Mouse (Mus musculus) cerebellum, postnatal 36 days (tissue): Measurements from ENCODE around the gene Ppp2r5c.
A peak's percentile ranks its signal among the peaks of the same experiment; 100 is the strongest.

Experiments
- DNase-seq, 2 experiments: peaks; one replicate each; pipeline ENCODE4 v3.0.0; 2021 to 2022; ENCODE audit warnings: mixed read lengths in 2 of 2

Gene Ppp2r5c

DNA sequence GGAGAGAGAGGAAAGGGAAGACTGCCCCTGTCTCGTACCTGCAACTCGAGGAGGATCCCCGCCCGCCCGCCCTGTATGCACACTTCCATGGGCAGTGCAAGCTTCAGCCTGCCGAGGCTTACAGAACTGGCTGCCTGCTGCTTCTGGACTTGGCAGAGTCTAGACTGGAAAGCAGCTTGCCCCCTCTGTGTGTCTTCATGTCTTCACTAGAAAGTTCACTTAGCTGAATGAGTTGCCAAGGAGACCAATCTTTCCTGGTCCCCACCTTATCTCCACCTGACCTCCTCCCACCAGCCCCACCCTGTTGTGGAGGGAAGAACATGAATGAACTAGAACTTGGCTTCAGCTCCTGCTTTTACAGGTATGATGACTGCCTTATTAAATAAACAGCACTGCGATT, 66.0 kb downstream of the Ppp2r5c start:
- DNase-seq = peak; percentile 38 to 48

GRCm38 (mm10) chr12:110515676-110516075, 68.8 kb downstream of the Ppp2r5c start:
- DNase-seq = no peak

- DNase-seq = peak in 1 of 2 experiments; percentile 0
Observed at GRCm38 (mm10) chr12:110520236-110520987, 73.5 kb downstream of the Ppp2r5c start.

- no peak for DNase-seq
Observed at GRCm38 (mm10) chr12:110523526-110523925, 76.6 kb downstream of the Ppp2r5c start.

DNA sequence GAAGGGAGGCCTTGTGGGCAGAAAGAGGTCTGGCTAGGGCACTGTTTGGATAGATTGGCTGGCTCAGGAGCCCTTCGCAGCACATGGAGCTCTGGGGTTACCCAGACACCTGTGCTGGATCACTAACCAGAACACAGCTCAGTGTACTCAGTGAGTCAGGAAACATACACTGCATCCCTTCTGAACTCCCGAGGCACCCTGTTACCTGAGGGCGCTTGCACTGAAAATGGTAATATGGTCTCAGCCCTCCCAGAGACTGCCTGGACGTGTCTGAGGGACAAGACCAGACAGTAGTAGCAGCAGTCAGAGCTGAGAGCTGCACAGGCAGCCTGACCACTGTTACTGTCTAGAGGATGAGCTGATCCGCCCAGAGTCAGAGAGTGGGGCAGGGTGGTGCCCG, 85.8 kb downstream of the Ppp2r5c start:
- no peak for DNase-seq

DNA sequence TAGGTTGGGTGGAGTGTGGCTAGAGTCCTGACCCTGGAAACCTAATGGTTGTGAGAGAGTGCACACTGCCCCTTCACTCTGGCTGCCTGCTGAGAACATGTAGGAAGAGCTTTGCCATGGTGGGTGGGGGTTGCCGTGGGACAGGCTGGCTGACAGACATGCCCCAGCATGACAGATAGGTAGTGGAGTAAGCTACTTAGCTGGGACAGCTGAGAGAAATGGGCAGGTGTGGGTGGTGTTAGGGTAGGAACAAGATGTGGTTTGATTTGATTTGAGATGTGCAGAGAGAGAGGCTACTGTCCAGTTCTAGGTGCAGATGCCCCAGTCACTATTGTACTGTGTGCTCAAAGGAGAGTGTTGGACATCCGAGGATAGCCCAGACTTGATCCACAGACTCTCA, 86.2 kb downstream of the Ppp2r5c start:
- DNase-seq = no peak

DNA sequence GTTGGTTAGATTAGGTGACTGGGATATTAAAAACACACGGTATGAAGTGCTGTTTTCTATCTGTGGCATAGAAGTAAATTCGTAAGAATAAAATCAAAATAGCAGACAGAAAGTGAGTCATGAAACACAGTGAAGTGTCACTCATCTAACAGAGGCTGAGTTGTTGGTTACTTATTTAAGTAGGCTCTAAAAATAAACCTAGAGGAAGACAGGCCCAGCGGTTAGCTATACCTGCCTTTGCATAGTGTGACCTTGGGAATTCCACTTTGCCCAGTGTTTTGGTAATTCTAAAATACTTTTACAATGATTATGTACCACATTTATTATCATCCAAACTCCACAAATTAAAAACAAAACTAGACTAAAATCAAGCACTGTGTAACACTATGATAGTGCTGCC, 86.9 kb downstream of the Ppp2r5c start:
- no peak for DNase-seq

DNA sequence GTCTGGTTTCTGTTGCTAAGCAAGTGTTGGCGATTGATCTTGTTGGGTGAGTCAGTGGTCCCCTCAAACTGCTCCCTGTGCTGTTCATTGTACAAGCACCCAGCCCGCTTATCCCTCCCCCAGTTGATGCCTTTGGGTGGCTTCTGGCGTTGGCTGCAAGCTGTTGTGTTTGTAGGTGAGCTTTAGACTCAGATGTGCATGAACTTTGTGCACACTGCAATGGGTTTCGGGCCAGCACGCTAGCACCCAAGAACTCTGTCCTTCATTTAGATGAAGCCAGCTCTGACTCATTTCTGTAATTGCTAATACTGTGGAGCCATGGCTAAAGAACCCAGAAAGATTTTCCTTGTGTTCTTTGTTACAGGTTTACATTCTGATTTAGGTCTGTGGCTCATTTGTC, 88.4 kb downstream of the Ppp2r5c start:
- no peak for DNase-seq

DNA sequence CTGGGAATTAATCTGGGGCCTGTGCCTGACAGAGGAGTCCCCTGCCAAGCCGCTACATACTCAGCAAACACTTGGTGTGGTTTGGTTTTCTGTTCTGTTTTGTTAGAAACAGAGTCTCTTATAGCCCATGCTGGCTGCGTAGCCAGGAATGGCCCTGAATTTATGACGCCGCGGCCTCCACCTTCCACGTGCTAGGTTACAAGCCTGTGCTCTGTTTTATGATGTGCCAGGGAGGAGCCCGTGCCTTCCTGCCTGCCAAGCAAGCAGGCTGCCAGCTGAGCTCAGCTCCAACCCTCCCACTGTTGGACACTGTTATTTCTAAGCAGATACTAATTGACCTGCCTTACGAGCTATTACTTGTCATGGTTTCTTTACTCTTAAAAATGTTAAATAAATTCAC, 90.8 kb downstream of the Ppp2r5c start:
- peak; percentile 42 to 46 for DNase-seq

GRCm38 (mm10) chr12:110539346-110539745, 92.4 kb downstream of the Ppp2r5c start:
- no peak for DNase-seq

- no peak for DNase-seq
Observed at GRCm38 (mm10) chr12:110539798-110540197, 92.9 kb downstream of the Ppp2r5c start.

GRCm38 (mm10) chr12:110540273-110540672, 93.4 kb downstream of the Ppp2r5c start:
- no peak for DNase-seq

GRCm38 (mm10) chr12:110541001-110541400, 94.1 kb downstream of the Ppp2r5c start:
- DNase-seq = no peak

DNA sequence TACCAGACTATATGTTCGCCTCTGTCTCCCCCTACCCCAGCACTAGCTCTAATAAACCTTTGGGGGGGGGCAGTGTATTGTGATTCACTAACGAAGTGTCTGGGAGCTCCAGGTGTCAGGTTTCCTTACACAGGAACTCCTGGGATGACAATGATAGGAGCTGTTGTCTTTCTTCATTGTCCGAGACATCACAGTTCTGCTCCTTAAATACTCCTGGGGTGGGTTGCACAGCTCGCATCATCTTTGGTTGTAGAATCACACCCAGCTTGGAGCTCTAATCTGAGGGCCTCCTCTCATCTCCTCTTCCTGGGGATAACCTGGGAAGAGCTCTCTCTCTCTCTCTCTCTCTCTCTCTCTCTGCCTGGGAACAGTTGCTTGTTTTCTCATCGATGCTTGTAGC, 94.6 kb downstream of the Ppp2r5c start:
- DNase-seq = no peak

GRCm38 (mm10) chr12:110545040-110545701, 98.3 kb downstream of the Ppp2r5c start:
- DNase-seq = no peak

- no peak for DNase-seq
Observed at GRCm38 (mm10) chr12:110547573-110547972, 100.7 kb downstream of the Ppp2r5c start.

GRCm38 (mm10) chr12:110549437-110550112, 102.7 kb downstream of the Ppp2r5c start:
- no peak for DNase-seq

- DNase-seq = no peak
Observed at GRCm38 (mm10) chr12:110550364-110550763, 103.4 kb downstream of the Ppp2r5c start.

DNA sequence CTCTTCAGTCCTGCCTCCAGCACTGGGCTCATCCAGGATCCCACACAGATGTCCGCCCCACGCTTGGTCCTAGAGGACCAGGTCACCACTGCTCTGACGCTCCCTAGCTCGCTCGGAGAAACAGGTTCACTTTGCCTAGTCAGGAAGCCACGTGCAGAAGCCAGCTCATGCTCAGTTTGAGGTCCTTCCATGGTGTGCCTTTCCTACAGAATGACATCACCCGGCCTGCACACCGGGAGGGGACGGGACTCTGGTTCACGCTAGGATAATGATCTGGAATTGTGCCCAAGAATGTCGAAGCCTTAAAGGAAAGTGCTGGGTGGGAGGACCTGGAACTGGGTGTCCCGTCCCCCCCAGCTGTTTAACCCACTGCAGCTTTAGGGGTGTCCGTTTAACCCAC, 105.2 kb downstream of the Ppp2r5c start:
- DNase-seq = no peak

DNA sequence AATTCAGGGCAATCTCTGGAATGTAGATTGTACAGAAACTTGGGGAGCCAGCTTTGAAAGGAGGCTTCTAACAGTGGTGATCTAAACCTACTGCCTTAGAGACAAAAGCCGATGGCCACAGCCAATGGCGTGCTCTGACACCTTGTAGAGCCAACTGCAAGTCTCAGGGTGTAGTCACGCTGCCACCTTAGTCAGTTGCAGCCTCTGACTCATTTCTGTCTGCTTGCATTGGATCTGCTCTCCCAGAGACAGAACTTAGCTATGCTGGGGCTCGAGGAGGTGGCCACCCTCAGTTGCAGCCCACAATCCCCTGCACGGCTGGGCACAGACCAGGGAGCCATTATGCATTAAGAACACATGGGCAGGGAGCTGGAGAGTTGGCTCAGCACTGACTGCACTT, 106.4 kb downstream of the Ppp2r5c start:
- DNase-seq = no peak

DNA sequence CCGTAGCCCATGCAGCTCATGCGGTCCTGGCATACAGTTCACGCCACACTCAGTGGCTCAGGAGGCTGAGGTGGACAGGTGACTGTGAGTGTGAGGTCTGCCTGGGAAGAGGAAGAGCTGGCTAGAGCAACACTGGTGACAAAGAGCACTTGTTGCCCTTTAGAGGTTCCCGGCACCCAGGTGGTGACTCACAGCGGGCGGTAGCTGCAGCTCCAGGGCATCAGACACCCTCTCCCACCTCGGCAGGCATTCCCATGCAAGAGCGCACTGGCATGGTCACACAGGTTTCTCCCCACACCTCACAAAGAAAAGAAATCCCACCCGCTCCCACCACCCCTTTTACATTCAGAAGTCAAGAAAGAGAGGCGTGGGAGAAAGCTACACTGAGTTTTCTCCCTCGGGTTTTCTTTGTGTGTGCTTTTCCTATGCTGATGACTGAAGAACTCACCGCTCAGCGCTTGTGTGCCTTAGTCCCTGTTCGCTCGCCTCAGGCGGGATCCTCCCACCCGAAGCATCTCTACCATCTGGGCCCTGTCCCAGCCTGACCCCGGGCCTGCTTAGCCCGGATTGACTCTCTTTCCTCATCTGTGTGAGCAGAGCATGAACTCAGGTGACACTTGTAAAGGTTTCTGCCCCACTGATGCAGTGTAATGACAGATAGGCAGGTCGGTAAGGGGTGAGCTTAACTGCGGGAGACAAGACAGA, 108.8 kb downstream of the Ppp2r5c start:
- no peak for DNase-seq

- no peak for DNase-seq
Observed at GRCm38 (mm10) chr12:110556861-110557628, 110.1 kb downstream of the Ppp2r5c start.
